Mouse (Mus musculus): ENCODE results near the gene Ly6g6c. TPM values are rescaled to one million over a fixed set of nuclear protein-coding genes. Genes with fewer than 3 reads are reported as not detected.

The Ly6g6c gene
- polyA plus RNA-seq, 1 experiment from 2014 or later = 0.32 TPM

GRCm38 (mm10) chr17:35023756-35024155, 41.4 kb upstream of the Ly6g6c start:
- Histone ChIP-seq H3K4me2 (ENCODE audit: low read depth, low read length) (peak overlapping the region; percentile 27; the same call in 1 of the 2 replicates), H3K27me3 (ENCODE audit: insufficient read depth, low read length) (0 out of 2 replicates have a peak, but pooled peaks cover 3% of the 10 kb centered on the region), H3K4me3 (ENCODE audit: low read depth, low read length) (no peak overlapping the region), H3K4me1 (ENCODE audit: insufficient read depth) (peaks cover 25% of the 10 kb centered on the region), H3K36me3 (replicated peaks; ENCODE audit: insufficient read depth, low read length) (no peaks in the 10 kb centered on the region), H3K9me3 (ENCODE audit: low read length) (no peaks in the 10 kb centered on the region), H3K9ac (replicated peaks) (no peak overlapping the region), H3K27ac (ENCODE audit: low read depth) (0 out of 2 replicates have a peak overlapping the region, but pooled peaks have one; percentile 2)
- peak; percentile 70 for ATAC-seq
- 19% methylated on average over 4 of the region's 4 CpGs for WGBS (ENCODE audit: insufficient replicate concordance)
- peak; percentile 51 for DNase-seq
- TF ChIP-seq EP300 (IDR thresholded peaks at IDR 0.05; ENCODE audit: low read depth) = no peak
- no peak for TF ChIP-seq CTCF (IDR thresholded peaks at IDR 0.05; ENCODE audit: low read depth)

DNA sequence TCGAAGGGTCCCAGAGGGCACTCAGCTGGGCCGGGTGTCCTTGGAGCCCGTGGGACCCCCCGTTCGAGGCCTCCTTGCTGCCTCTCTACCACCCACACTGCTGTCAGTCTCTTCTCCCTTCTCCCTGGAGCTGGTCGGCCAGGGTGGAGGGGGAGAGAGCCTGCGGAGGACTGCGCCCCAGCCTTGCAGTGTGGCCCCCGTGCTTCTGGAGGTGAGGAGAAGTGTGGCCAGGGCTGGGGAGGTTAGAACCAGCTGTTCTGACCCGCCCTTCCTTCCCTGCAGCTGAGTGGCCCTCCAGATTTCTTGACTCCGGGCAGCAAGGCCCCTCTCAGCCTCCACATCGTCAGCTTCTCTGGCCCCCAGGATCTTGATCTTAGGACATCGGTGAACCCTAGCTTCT, 40.9 kb upstream of the Ly6g6c start:
- 0 out of 2 replicates have a peak overlapping the region, but pooled peaks have one; percentile 36 for H3K27ac ChIP-seq (ENCODE audit: low read depth)
- H3K9ac ChIP-seq (replicated peaks) = no peak overlapping the region
- DNase-seq = peak; percentile 17
- peaks cover 26% of the 10 kb centered on the region for H3K4me1 ChIP-seq (ENCODE audit: insufficient read depth)
- no peak overlapping the region for H3K4me2 ChIP-seq (ENCODE audit: low read depth, low read length)
- H3K36me3 ChIP-seq (replicated peaks; ENCODE audit: insufficient read depth, low read length) = no peaks in the 10 kb centered on the region
- H3K4me3 ChIP-seq (ENCODE audit: low read depth, low read length) = no peak overlapping the region
- TF ChIP-seq EP300 (IDR thresholded peaks at IDR 0.05; ENCODE audit: low read depth) (no peak), CTCF (IDR thresholded peaks at IDR 0.05; ENCODE audit: low read depth) (no peak)
- H3K9me3 ChIP-seq (ENCODE audit: low read length) = no peaks in the 10 kb centered on the region
- H3K27me3 ChIP-seq (ENCODE audit: insufficient read depth, low read length) = 0 out of 2 replicates have a peak, but pooled peaks cover 3% of the 10 kb centered on the region
- 49% methylated on average over 13 of the region's 13 CpGs for WGBS (ENCODE audit: insufficient replicate concordance)
- no peak for ATAC-seq

DNA sequence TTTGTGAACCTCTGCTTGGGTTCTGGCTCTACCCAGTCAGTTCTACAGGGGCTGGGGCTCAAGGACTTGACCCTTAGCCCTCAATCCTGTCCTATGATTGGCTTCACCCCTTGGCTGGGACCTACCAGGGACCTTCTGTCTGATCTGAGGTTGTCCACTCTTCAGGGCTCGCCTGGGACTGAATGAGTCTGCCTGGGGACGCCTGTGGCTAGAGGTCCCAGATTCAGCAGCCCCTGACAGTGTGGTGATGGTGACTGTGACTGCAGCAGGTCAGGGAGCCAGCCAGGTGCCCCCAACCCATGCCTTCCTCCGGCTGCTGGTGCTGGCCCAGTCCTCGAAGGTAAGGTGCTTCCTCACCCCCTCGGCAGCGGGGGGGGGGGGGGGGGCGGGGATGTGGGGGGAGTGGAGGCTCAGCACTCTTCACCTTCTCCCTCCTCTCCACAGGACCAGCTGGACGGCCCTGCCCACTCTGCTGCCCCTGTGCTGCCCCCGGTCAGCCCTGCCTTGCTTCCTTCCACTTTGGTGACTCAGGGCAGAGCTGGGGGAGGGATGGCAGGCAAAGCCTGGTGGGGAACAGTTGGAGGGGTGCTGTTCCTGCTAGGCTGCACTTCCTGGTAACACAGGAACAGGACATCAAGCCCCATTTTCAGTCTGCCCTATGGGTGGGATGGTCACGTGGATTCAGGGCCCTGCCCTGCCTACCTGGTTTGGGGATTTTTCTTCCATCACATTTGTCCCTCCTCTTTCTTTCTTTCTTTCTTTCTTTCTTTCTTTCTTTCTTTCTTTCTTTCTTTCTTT, 40.3 kb upstream of the Ly6g6c start:
- H3K9ac ChIP-seq (replicated peaks) = no peak overlapping the region
- H3K27ac ChIP-seq (ENCODE audit: low read depth) = 0 out of 2 replicates have a peak overlapping the region, but pooled peaks have one; percentile 36
- H3K4me3 ChIP-seq (ENCODE audit: low read depth, low read length) = no peak overlapping the region
- no peak for TF ChIP-seq EP300 (IDR thresholded peaks at IDR 0.05; ENCODE audit: low read depth)
- no peak for TF ChIP-seq CTCF (IDR thresholded peaks at IDR 0.05; ENCODE audit: low read depth)
- no peaks in the 10 kb centered on the region for H3K9me3 ChIP-seq (ENCODE audit: low read length)
- 0 out of 2 replicates have a peak overlapping the region, but pooled peaks have one; percentile 6 for H3K4me2 ChIP-seq (ENCODE audit: low read depth, low read length)
- H3K4me1 ChIP-seq (ENCODE audit: insufficient read depth) = peaks cover 32% of the 10 kb centered on the region
- DNase-seq (peak; percentile 34), ATAC-seq (no peak)
- H3K27me3 ChIP-seq (ENCODE audit: insufficient read depth, low read length) = 0 out of 2 replicates have a peak, but pooled peaks cover 3% of the 10 kb centered on the region
- H3K36me3 ChIP-seq (replicated peaks; ENCODE audit: insufficient read depth, low read length) = no peaks in the 10 kb centered on the region
- 58% methylated on average over 6 of the region's 10 CpGs for WGBS (ENCODE audit: insufficient replicate concordance)

- TF ChIP-seq EP300 (IDR thresholded peaks at IDR 0.05; ENCODE audit: low read depth) (no peak), CTCF (IDR thresholded peaks at IDR 0.05; ENCODE audit: low read depth) (no peak)
- ATAC-seq (no peak), DNase-seq (peak; percentile 13)
- Histone ChIP-seq H3K36me3 (replicated peaks; ENCODE audit: insufficient read depth, low read length) (no peaks in the 10 kb centered on the region), H3K9ac (replicated peaks) (no peak overlapping the region), H3K27ac (ENCODE audit: low read depth) (no peak overlapping the region), H3K4me1 (ENCODE audit: insufficient read depth) (peaks cover 30% of the 10 kb centered on the region), H3K4me2 (ENCODE audit: low read depth, low read length) (no peak overlapping the region), H3K9me3 (ENCODE audit: low read length) (no peaks in the 10 kb centered on the region), H3K27me3 (ENCODE audit: insufficient read depth, low read length) (0 out of 2 replicates have a peak, but pooled peaks cover 3% of the 10 kb centered on the region), H3K4me3 (ENCODE audit: low read depth, low read length) (no peak overlapping the region)
- 87% methylated on average over 5 of the region's 5 CpGs for WGBS (ENCODE audit: insufficient replicate concordance)
Observed at GRCm38 (mm10) chr17:35026206-35026605, 39.0 kb upstream of the Ly6g6c start.

DNA sequence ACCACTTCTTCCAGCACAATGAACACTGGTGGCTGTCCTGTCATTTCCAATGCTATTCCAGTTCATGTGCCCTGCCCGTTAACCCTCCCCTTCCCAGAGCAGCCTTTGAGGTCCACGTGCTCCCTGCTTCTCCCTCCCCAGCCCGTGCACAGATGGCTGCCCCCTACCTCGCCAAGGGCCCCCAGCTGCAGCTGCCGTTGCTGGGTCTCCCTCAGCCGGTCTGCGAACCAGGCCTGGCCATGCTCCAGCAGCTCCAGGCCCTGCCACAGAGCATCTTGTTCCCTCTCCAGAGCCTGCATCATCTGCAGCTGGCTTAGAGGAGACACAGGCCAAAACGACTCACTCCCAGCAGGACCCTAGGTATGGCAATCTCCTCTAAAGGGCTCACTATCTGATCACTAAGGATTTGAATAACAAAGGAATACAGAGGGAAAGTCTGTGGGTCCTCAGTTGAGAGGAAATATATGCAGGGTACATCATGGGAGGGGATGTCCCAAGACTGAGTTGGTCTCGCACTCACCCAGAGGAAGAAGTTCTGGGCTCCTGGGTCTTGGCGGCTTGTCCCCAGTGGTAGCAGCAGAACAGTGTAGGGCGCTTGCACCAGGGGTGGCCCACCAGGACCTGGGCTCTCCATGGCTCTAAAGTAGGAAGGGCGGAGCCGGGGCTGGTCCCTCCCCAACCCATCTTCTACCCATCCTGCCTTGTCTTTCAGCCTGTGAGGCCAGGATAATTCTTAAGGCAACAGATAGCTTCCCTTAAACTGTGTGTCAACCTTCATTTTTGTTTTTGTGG, 37.7 kb upstream of the Ly6g6c start, which contains the start of gene Sapcd1:
Sapcd1 (minus strand) TSS at position 740 of the 792 bp plus-strand sequence.
- Histone ChIP-seq H3K4me2 (ENCODE audit: low read depth, low read length) (no peak within 1 kb of the TSS), H3K4me3 (ENCODE audit: low read depth, low read length) (no peak within 1 kb of the TSS), H3K4me1 (ENCODE audit: insufficient read depth) (peaks cover 27% of the 10 kb centered on the region), H3K36me3 (replicated peaks; ENCODE audit: insufficient read depth, low read length) (no peaks in the 10 kb centered on the region), H3K27ac (ENCODE audit: low read depth) (peak within 1 kb of the TSS; percentile 77), H3K9me3 (ENCODE audit: low read length) (no peaks in the 10 kb centered on the region), H3K9ac (replicated peaks) (no peak within 1 kb of the TSS), H3K27me3 (ENCODE audit: insufficient read depth, low read length) (0 out of 2 replicates have a peak, but pooled peaks cover 3% of the 10 kb centered on the region)
- TF ChIP-seq CTCF (IDR thresholded peaks at IDR 0.05; ENCODE audit: low read depth) = no peak
- ATAC-seq (peak; percentile 25; the same call in 1 of the 2 replicates), DNase-seq (peak; percentile 62)
- WGBS (ENCODE audit: insufficient replicate concordance) = 44% methylated on average over 13 of the region's 13 CpGs

DNA sequence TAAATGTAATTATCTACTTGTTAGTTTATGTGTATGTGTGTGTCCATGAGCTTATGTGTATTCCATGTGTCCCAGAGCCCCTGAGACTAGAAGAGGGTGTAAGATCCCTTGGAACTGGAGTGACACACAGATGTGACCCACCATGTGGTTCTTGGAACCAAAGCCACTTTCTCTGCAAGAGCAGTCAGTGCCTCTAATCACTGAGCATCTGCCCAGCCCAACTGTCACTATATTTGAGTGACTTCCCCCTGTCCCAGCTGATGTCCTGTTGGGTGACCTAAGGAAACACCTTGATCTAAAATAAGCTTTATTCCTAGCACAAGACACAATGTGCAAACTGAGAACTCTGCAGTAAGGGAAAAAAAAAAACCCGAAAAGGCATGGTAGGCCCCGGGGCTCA, 36.9 kb upstream of the Ly6g6c start:
- peak; percentile 11 for DNase-seq
- Histone ChIP-seq H3K36me3 (replicated peaks; ENCODE audit: insufficient read depth, low read length) (no peaks in the 10 kb centered on the region), H3K4me1 (ENCODE audit: insufficient read depth) (peaks cover 24% of the 10 kb centered on the region), H3K27ac (ENCODE audit: low read depth) (0 out of 2 replicates have a peak overlapping the region, but pooled peaks have one; percentile 11), H3K9me3 (ENCODE audit: low read length) (no peaks in the 10 kb centered on the region), H3K4me3 (ENCODE audit: low read depth, low read length) (no peak overlapping the region), H3K4me2 (ENCODE audit: low read depth, low read length) (no peak overlapping the region), H3K9ac (replicated peaks) (no peak overlapping the region), H3K27me3 (ENCODE audit: insufficient read depth, low read length) (0 out of 2 replicates have a peak, but pooled peaks cover under 1% of the 10 kb centered on the region)
- ATAC-seq = no peak
- WGBS (ENCODE audit: insufficient replicate concordance) = 70% methylated on average over 2 of the region's 2 CpGs
- no peak for TF ChIP-seq CTCF (IDR thresholded peaks at IDR 0.05; ENCODE audit: low read depth)
- no peak for TF ChIP-seq EP300 (IDR thresholded peaks at IDR 0.05; ENCODE audit: low read depth)

All from liver, postnatal 0 days (tissue).